Mouse (Mus musculus) gastrocnemius, adult 2 months (tissue): ENCODE results near the gene Dnajb5. TPM values are rescaled to one million over a fixed set of nuclear protein-coding genes. Genes with fewer than 3 reads are reported as not detected.
A peak's percentile ranks its signal among the peaks of the same experiment; 100 is the strongest.
"Not testable (repeated sequence)": the region's sequence is repeated elsewhere in the genome, so short reads cannot be mapped to it uniquely, and the experiment has no call there.

Experiments used
- DNase-seq: peaks from one replicate; pipeline ENCODE4 v3.0.0; 2022
- H3K27ac ChIP-seq: fragments of 200-600 bp; 2 replicates; pipeline ENCODE4 v1.8.1; 2022; ENCODE audit warnings: mild to moderate bottlenecking
- H3K4me3 ChIP-seq: fragments of 200-600 bp; 2 replicates; pipeline ENCODE4 v1.8.1; 2022; ENCODE audit warnings: mild to moderate bottlenecking, moderate library complexity
- CTCF ChIP-seq: fragments of 200-600 bp; IDR thresholded peaks from 2 replicates; pipeline ENCODE4 v1.8.1; 2022; ENCODE audit warnings: antibody characterized with exemption, mild to moderate bottlenecking, moderate library complexity
- intact Hi-C: fragments of 180-260 bp; cut with DNase I; formaldehyde crosslinking; loops from one replicate; pipeline ENCODE4 v1.15.1; 2025
- total RNA-seq, 2 experiments: library from RNA; stranded (reverse); gene quantifications; 2 replicates each; pipeline ENCODE4 v1.2.3; 2021

The Dnajb5 gene
- total RNA-seq, 2 experiments from 2014 or later: 178 to 216 TPM

DNA sequence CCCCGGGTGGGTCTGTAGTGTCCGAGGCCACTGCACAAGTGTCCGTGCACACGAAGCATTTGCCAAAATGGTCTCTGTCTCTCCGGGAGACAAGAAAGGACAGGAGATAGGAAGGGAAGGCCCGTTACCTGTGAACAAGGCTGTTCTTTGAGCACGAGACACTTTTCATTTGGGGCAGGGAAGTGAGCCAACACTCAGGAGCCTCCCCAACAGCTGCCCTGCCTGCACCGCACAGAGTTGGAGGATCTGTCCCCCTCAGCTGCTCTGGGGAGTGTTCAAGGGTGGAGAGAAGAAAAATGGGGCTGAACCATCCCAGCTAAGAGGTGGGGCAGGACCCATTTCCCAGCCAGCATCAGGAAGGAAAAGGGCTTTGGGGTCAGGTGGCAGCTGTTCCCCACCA is 8.4 kb downstream of the Dnajb5 start:
- peak overlapping the region; percentile 93 for H3K4me3 ChIP-seq
- intact Hi-C loops: loop anchor here (10.0 kb wide), 1 partner anchor 1203 kb away; the partner anchor contains the start of genes Galt and Sigmar1
- no peak for TF ChIP-seq CTCF
- peak; percentile 47 for DNase-seq
- H3K27ac ChIP-seq: peak overlapping the region; percentile 100

DNA sequence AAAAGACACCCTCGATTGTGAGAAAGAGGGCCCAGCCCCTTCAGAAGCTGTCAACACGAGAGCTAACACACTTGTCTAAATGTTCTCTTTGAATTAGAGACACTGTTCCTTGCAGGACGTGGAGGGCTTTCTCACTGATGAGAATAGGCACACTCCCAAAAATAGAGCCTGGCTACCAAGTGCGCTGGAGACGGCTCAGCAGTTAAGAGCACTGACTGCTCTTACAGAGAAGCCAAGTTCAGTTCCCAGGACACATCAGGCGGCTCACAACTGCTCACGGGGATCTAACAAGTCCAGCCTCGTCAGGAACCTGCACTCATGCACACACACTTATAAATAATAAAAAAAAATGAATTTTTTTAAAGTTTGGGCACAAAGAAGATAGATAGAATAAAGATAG is 9.3 kb downstream of the Dnajb5 start:
- Histone ChIP-seq H3K4me3 (peak overlapping the region; percentile 93), H3K27ac (peak overlapping the region; percentile 100)
- intact Hi-C loops: loop anchor here (10.0 kb wide), 1 partner anchor 1204 kb away; the partner anchor contains the start of genes Galt and Sigmar1
- no peak for TF ChIP-seq CTCF
- DNase-seq: peak; percentile 54

DNA sequence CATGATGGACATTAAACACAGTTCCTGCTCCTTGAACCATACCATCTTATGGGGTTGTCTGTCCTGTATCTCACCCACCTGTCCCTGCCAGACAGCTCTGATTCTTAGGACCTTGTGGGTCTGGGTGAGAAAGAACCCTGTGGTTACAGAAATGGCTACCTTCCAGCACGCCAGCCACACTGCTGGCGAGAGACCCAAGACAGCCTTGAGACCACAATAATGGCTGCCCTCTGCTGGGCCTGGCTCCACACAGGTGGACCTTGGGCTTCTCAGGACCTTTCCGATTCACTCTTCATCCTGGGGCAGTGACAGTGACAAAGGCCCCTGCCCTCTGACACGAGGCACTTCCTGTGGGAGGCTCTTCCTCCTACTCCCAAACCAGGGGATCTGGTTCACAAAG is 9.8 kb downstream of the Dnajb5 start:
- TF ChIP-seq CTCF: no peak
- H3K4me3 ChIP-seq: no peak overlapping the region
- peak; percentile 59 for DNase-seq
- intact Hi-C loops: loop anchor here (10.0 kb wide), 1 partner anchor 1205 kb away; the partner anchor contains the start of genes Galt and Sigmar1
- H3K27ac ChIP-seq: peak overlapping the region; percentile 100

DNA sequence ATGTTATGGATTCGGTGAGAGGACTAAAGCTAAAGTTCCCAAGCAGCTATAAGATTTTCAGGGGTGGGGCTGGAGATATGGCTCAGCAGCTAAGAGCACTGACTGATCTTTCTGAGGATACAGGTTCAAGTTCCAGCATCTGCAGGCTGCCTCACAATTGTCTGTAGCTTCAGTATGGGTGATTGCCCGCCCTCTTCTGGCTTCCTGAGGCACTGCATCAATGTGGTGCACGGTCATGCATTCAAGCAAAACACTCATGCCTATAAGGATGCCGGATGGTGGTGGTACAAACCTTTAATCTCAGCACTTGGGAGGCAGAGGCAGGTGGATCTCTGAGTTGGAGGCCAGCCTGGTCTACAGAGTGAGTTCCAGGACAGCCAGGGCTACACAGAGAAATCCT is 12.0 kb downstream of the Dnajb5 start:
- H3K4me3 ChIP-seq: no peak overlapping the region
- peak; percentile 80 for TF ChIP-seq CTCF

DNA sequence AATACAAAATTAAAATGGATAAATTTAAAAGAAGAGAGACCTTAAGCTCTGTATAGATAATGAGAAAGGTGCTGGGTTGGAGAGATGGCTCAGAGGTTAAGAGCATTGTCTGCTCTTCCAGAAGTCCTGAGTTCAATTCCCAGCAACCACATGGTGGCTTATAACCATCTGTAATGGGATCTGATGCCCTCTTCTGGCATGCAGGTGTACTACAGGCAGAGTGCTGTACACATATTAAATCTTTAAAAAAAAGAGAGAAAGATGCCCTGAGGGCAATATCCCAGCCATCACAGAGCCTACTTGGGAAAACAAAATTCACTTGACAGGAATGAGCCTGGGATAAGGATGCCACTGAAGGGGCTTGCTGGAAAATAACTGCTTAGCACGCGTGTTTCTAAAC is 13.9 kb downstream of the Dnajb5 start:
- no peak overlapping the region for H3K27ac ChIP-seq
- H3K4me3 ChIP-seq: no peak overlapping the region
- no peak for DNase-seq
- intact Hi-C loops: no loop called here
- peak; percentile 40; the same call in 1 of the 2 replicates for TF ChIP-seq CTCF

More for the DNA sequence above, 12.0 kb downstream of the Dnajb5 start:
- DNase-seq: peak; percentile 68
- no peak overlapping the region for H3K27ac ChIP-seq
- intact Hi-C loops: no loop called here

DNA sequence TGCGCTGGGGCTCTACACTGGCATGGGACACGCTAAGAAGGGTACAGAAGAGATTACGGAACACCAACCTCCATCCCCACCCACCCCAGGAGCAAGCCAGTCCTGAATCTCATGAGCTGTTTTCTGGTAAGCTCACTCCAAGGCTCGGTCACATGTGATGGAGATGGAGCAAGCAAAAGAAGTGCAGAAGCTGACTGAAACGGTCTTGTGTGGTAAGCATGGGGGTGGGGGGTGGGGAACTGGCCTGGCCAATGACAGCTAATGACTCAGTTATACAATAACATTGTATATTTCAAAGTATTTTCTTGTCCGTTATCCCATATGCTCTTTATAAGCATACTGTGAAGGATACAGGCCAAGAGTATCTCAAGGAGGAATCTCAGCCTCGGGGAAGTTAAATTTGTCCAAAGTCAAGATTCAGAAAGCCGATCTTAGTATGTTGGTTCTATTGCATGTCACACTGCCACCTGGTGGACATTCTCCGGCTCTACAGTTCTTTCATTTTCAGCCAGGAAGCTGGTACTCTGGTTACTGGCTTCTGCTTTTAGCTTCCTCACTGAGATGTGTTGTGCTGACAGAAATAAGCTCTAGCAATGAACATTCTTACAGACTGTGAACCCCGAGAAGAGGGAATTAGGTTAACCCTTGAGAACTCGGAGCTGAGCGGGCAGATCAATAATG is 15.6 kb downstream of the Dnajb5 start:
- intact Hi-C loops: loop anchor here (1.0 kb wide), 1 partner anchor 88 kb away; no protein-coding TSS in a partner anchor
- peak; percentile 31 for DNase-seq
- peak; percentile 86 for TF ChIP-seq CTCF
- H3K27ac ChIP-seq: no peak overlapping the region
- peak overlapping the region; percentile 39 for H3K4me3 ChIP-seq

DNA sequence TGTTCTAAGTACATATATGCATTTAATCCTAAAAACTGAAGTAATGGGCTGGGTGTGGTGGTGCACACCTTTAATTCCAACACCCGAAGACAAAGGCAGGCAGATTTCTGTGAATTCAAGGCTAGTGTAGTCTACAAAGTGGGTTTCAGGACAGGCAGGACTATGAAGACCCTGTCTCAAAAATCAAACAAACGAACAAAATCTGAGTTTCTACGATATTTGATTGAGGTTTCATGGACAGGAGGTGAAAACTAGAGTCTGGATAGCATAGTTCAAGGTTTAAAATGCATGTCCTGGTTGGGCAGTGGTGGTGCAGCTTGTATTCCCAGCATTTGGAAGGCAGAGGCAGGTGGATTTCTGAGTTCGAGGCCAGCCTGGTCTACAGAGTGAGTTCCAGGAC is 19.7 kb downstream of the Dnajb5 start, which contains the start of gene 1700022I11Rik:
Gene 1700022I11Rik (plus strand): TSS at position 301 of the 400 bp plus-strand sequence.
- no peak for TF ChIP-seq CTCF
- H3K27ac ChIP-seq: no peak within 1 kb of the TSS
- no peak within 1 kb of the TSS for H3K4me3 ChIP-seq
- DNase-seq: no peak
- intact Hi-C loops: no loop called here

DNA sequence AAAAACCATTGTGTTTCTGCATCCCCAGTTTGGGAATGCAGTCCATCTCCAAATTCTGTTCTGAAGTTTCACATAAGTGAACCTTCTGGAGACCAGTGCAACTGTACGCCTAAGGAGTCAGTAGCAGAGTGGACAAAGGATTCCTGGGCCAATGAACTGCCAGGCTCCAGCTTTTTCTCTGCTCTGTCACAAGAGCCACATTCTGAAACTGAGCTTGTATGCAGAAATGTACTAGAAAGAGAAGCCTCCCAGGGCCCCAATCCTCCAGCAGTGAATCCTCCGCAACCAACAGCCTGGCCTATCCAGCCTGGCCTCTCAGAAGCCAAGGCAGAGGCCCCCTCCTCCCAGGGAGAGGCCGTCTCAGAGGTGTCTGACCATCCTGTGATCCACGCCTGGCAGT is 23.3 kb downstream of the Dnajb5 start:
- Histone ChIP-seq H3K27ac (no peak overlapping the region), H3K4me3 (no peak overlapping the region)
- intact Hi-C loops: no loop called here
- no peak for TF ChIP-seq CTCF
- DNase-seq: peak; percentile 14

DNA sequence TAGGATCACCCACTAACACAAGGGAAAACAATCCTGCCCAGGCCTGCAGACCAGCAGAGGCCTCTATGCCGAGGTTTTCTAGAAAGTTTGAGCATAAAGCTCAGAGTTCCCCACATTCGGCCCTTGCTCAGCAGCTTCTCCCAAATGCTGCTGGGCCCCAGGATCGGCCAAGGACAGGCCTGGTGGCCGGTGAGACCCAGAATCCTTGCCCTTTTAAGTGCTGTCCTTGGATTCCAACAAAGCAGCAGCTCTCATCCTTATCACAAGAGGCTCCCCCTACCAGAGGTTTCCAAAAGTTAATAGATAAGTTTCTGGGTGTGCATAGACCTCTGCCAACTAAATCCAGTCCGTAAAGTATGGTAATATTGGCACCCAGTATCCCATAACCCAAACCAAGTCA is 24.3 kb downstream of the Dnajb5 start:
- TF ChIP-seq CTCF: no peak
- DNase-seq: no peak
- Histone ChIP-seq H3K27ac (no peak overlapping the region), H3K4me3 (no peak overlapping the region)
- intact Hi-C loops: no loop called here

DNA sequence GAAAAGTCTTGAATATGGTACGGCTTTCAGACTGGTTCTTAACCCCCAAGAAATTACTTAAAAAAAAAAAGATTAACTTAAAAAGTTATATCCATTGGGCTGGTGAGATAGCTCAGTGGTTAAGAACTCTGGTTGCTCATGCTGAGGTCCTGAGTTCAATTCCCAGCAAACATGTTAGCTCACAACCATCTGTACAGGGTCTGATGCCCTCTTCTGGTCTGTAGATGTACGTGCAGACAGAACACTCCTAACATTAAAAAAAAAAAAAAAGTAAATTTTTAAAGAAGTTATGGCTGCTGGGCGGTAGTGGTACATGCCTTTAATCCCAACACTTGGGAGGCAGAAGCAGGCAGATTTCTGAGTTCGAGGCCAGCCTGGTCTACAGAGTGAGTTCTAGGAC is 28.4 kb downstream of the Dnajb5 start:
- Histone ChIP-seq H3K27ac (no peak overlapping the region), H3K4me3 (no peak overlapping the region)
- no peak for DNase-seq
- intact Hi-C loops: no loop called here
- TF ChIP-seq CTCF: peak; percentile 36

DNA sequence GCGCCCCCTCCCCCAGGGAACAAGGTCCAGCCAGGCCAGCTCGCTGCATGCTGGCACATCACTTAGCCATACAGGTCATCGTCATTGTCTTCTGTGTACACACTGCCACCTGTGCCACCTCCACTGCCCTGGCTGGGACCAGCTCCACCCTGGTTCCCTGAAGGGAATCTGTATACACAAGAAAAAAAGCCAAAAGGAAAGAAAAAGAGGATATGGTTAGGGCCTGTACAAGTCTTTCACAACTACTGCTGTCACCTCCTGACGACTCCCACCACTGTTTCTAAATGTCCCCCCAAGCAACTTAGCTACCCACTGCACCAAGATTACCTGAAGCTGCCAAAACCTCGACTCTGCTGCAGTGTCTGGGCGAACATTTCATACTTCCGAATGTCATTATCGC is 30.9 kb downstream of the Dnajb5 start:
- H3K27ac ChIP-seq, intact Hi-C loops, DNase-seq, H3K4me3 ChIP-seq: not testable (repeated sequence)

DNA sequence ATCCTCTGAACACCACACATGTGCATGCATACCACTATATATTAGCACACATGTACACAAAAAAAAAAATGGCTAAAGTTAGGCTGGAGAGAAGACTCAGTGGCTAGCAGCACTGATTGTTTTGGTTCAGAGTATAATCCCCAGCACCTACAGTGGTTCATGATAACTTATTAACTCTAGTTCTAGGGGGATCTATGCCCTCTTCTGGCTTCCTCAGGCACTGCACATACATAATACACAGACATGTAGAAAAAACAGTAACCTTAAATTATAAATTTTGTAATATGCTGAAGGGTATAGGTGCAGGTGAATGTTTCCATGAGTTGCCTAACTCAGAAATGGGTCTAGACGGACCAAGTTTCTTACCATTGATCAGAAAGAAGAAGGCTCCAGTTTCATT is 38.7 kb downstream of the Dnajb5 start:
- H3K4me3 ChIP-seq: no peak overlapping the region
- DNase-seq: no peak
- peak; percentile 34 for TF ChIP-seq CTCF
- H3K27ac ChIP-seq: no peak overlapping the region
- intact Hi-C loops: no loop called here

DNA sequence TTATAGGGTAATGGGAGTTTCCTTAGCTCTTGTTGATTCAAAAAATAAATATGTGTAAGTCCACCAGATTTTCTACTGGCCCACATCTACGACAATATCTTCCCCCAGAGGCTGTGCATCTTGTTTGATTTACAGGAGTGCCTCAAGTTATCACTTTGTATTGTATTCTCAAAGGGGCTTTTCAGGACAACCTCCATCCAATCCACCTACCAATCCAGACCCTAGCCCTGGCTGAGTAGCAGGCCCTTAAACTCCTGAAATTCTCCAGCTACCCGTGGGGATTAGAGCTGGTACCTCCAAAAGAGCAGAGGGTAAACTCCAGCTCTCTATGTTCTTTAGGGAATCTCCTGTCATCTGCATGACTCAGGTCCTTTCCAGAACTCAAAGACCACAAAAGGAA is 48.4 kb downstream of the Dnajb5 start:
- peak overlapping the region; percentile 98 for H3K4me3 ChIP-seq

More for the DNA sequence above, 48.4 kb downstream of the Dnajb5 start:
- intact Hi-C loops: no loop called here
- H3K27ac ChIP-seq: peak overlapping the region; percentile 99
- no peak for DNase-seq
- no peak for TF ChIP-seq CTCF
